Mouse (Mus musculus): ENCODE results near the gene Jag2.

Gene Jag2

DNA sequence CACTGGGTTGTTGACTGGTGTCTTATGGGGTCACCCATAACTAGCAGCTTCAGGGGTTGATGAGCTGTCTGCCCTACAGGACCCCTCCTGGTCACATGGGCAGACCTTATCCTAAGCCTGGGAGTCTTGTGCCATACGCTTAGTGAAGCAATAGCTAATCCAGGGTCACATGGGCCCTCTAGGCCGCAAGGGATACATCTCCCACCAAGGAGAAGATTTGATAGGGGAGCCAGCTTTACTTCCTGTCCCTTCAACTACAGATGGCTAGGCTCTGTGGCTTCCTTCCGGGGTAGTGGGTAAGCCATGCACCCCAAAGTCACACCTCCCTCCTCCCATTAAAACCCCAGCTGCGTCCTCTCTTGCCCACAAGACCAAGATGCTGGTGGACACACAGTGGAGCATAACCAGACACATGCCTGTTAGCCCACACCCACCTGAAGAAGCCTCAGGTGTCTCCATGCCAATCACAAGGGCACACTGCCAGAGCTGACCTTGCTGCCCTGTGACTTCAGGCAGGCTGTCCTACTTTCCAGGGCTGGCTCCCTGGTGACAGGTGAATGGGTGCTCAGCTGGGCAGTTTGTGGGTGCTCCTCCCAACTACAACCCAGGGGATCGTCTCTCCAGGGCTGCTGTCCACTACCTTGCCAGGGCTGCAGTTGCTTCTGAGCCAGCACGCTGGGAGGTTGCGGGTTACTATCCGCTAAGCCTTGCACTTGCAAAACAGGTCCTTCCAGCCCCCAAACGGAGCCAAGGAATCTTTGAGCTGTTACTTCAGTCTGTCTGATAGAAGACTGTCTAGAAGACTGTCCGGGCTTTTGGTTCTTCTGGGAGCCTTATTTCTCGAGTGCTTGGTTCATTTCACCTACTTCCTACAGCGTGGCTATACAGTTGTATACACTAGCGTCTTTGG is 61.1 kb downstream of the Jag2 start, which contains the start of gene Gpr132:
Gene Gpr132 (minus strand): TSS at position 51 of the 910 bp plus-strand sequence.
- no peak for DNase-seq (ENCODE audit: low spot score)

DNA sequence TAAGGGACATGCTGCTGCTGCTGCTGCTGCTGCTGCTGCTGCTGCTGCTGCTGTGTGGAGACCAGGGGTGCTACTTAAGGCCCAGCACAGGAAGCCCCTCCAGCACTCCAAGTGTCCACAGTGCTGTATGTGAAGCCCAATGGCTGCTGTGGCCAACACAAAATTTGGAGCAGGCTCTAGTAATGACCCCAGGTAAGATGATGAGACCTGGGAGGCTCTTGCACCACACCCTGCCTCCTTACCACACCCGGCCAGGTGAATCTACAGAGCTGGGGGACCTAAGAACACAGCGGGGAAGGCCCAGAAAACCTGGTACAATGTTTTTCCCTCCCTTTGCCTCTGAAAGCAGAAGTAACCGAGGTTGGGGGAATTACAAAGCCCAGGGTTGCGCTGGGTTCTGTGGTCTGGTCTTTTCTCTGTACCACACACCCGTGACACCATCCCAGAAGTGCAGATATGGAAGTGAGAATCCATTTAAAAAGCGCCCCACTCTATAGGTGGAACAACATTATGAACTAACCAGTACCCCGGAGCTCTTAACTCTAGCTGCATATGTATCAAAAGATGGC is 62.4 kb downstream of the Jag2 start:
- no peak for DNase-seq (ENCODE audit: low spot score)

DNA sequence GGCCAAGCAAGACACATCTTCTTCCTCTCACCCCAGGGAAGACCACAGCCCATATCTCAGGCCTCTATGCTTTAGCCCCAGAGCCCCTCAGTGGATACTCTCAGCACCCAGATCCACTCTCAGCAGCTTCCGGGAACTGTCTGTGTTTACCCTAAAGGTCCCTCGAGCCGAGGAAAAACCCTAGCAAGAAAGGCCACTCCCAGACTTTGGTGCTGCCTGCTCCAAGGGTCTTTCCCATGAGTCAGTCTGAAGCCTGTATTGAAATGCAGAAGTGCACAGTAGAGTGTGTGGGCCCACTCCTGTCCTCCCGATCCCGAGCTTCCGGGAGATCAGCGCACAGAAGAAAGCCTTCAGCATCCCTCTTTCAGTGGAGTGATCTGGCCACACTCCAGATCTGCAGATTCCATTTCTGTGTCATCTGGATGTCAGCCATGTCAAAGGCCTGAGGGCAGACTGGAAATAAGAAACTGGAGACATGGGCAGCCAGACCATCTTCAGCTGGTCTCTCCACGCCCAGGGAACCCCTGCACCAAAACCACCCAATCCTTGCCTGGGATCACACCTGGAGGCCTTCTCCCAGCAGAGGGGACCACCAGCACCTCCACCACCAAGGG is 63.0 kb downstream of the Jag2 start:
- DNase-seq (ENCODE audit: low spot score), result no peak

DNA sequence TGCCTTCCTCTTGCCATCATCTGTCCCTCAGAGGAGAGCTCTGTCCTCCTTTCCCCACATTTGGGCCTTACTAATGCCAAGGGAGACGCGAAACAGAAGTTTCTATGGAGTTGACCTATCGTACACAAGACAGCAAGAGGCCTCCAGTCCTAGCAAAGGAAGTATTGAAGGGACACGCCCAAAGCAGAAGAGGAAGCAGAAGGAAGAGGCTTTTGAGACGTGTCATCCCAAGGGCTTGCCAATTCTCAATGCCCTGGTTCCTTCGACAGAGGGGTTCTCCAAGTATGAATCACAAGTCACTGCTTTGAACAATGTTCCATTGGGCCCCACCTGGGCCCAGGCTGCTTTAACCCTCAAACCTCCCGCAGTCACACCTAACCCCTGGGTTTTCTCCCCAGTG is 64.8 kb downstream of the Jag2 start:
- DNase-seq (ENCODE audit: low spot score), result no peak

DNA sequence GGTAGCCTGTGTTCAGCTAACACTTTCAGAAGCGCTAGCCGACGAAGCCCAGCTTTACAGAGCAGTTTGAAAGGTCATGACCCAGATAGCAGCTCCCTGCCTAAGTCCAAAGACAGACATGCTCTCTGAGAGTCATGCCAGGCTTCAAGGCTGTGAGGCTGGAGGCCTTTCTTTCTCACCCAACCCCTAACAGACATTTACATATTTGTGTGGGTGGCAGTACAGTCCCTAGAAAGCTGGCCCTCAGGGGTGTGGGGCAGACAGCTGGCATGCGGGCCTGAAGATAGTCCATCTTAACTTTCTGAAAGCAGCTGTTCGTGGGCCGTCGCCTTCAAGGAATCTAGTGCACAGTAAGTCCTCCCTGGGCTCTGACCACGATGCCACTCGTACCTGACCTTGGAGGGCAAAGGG is 67.7 kb downstream of the Jag2 start:
- no peak for DNase-seq (ENCODE audit: low spot score)

DNA sequence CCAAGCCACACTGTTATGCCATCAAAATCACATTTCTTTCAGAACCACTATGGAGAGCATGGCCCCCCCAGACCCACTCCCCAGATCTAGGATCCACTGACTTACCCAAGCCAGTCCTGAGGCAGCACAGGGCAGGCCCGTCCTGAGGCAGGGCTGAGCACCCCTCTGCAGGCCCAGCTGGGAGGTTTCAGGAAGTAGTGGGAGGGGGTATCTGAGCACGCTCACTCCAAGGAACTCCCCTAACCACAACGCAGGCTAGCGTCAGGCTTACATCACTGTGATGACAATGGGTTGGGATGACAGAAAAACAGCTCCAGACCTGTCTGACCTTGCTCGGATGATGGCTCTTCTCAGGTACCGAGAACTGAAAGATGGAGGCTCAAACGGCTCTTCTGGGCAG is 68.8 kb downstream of the Jag2 start:
- no peak for DNase-seq (ENCODE audit: low spot score)

DNA sequence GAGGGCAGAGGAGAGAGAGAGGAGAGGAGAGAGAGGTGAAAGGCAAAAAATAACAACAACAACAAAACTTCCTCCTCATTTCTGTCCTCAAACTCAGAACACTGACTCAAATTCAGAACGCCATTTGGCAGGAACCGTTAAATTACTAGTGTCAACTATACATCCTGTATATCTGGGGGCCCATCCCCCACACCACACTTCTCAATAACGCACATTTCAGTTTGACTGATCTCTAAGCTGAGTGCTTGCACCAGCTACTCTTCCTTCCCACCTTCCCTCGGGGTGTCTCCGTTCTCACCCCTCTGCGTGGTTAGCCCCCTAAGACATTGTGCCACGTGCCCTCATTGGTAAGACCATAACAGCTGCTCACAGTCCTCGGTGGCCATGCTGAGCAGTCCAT is 69.6 kb downstream of the Jag2 start:
- no peak for DNase-seq (ENCODE audit: low spot score)

DNA sequence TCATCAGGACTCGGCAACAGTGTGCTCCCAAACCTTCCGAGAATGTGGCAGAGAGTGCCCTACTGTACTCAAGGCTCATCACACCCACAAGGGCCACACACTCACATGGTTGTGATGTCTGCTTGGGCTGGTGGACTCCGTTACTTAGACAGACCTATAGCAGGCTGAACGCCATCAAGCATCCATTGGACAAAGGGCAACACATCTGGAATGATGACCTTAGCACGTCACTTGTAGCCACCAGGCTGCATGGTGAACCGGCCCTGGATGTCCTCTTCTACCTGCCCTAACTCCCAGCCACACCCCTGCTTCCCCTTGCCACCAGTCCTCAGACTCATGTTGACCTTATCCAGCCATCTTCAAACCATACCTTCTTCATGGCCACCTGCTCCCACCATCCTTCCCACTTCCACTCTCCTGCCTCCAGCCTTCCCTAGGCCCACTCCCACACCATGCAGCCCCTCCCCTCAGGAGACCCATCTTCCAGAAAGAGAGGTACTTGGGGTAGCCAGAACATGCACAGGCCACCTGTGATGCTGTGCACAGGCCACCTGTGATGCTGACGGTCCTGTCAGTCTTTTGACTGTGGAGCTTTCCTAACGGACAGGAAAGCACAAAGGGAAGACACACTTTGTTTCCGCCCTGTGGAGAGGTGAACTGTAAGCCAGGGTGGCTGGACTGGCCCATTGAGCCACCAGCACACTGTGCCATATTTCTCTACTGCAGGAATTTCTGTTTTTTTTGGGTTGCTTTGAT is 70.8 kb downstream of the Jag2 start:
- no peak for DNase-seq (ENCODE audit: low spot score)
